Mouse (Mus musculus): ENCODE measurements at regions not wholly inside any gene's neighbourhood (a gene's known extent, or its start where the extent isn't known, plus 50 kb on each side); places are given as distances from the start of the nearest gene placed in this dataset.

DNA sequence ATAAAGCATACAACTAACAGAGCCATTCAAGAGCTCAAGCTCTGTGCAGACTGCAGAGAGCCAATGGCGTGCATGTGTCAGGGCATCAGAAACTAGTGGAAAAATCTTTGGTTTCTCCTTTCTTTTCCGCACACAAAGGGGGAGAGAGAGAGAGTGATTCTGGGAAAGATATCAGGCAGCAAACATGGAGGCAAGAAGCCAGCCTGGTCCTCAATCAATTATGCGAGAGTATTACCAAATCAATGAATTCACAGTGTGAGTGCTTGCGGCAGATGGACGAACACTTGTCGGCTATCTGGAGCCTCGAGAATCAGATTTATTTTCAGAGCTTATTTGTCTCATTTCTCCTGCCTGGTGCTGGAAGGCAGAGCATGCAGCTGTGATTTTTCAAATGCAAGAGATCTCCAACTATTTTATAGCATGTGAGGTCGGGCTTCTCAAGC is 230.6 kb downstream of the Snx10 start:
- no peak for DNase-seq (ENCODE audit: low read depth)

DNA sequence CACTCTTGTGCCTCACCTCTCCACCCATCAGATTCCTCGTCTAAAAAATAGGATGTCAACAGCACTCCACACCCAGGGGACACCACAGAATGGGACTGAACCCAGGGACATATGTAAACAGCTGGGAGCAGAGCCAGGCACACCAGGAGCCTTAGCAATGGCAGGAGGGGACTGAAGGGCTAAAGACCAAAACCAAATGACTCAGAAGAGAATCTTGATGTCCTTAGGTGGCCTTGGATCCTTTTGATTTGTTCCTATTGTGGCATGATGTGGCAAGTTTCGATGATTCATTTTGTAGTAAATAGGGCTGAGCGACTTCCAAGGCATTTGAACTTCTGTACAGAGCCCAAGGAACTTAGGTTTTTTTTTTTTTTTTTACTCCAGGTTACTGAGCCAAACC is 233.4 kb downstream of the Snx10 start:
- peak; percentile 74 for DNase-seq (ENCODE audit: low read depth)

DNA sequence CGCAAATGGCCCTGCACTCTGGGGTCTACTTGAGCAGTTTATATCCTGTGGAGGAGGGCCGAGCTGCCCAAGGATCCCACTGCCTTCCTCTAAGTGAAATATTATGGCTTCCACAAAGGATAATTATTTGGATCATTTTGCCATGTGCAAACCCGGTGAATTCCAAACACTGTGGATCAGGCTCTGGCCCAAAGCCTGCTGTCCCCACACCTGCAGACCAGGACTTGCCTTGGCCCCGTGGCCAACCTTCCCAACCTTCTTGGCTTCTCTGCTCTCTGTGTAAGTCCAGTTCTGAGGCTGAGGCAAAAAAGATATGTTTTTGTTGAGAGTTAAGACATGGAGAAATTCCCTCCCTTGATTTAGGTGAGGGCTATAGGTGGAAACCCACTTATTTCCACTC is 234.0 kb downstream of the Snx10 start:
- DNase-seq (ENCODE audit: low read depth) = no peak

DNA sequence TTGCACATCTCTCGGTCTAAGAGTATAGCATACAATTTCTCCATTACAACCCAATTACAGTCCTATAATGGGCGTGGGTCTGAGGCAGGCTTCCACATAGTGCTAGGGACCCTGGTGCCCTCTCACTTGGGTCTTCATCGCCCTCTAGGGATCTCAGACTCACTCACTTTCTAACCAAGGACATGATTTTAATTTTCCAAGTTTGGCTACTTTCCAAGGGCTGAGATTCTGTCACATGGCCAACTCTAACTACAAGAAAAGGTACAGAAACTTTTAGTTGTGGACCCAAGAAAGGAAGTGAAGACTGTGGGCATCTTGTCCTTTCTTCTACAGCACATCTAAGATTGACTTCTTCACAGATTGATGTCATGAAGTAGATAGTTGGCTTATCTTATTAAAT is 235.1 kb downstream of the Snx10 start:
- no peak for DNase-seq (ENCODE audit: low read depth)

DNA sequence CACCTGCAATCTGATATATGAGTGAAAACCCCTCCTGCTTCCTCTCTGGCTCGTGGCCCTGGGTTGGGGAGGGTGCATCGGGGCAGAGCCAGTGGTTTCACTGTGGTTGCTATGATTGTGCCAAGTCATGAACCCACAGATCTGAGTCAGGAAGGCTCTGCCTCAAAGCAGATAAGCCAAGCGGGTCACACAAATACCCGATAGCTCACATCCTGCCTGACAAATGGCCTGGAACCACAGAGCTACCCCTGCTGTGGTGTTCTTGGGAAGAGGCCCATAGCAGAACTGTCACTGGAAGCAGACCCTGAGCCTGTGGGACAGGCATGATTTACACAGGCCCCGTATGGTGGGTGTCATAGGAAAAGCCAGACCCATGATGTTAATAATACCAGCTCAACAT is 236.7 kb downstream of the Snx10 start:
- peak; percentile 96 for DNase-seq (ENCODE audit: low read depth)

DNA sequence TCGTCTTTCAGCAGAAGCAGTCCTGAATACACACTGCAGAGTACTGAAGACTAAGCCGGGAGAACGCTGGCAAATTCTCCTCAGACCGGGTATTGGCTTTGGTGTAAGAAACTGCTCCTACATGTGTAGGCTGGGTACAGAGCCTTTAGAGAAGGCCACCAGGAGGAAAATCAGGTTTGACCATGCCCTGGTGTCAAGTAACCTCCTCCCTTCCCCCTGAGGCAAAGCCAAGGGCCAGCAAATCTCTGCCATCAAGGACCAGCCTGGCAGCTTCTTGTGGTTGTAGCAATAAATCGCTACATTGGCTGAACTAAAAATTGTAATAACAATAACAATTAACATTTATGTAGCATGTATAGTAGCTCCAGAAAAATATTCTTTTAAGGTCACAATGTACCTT is 237.8 kb downstream of the Snx10 start:
- DNase-seq (ENCODE audit: low read depth) = peak; percentile 31

DNA sequence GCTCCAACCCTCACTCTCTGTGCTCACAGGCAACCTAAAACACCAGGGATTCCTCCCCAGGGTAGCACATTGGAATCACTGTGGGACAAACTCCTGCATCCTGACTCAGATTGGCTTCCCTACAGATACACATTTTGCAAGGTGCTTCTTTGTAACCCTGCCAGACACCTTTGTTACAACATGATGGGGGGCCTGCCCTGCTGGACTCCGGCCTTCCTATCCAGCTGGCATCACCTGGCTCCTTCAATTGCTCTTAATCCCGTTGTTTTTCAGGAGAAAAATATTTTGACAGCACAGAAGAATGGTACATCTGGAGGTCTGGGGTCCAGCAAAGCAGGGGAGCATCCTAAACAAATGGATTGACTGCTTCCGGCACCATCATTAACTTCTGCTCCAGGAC is 242.8 kb downstream of the Snx10 start:
- no peak for DNase-seq (ENCODE audit: low read depth)

DNA sequence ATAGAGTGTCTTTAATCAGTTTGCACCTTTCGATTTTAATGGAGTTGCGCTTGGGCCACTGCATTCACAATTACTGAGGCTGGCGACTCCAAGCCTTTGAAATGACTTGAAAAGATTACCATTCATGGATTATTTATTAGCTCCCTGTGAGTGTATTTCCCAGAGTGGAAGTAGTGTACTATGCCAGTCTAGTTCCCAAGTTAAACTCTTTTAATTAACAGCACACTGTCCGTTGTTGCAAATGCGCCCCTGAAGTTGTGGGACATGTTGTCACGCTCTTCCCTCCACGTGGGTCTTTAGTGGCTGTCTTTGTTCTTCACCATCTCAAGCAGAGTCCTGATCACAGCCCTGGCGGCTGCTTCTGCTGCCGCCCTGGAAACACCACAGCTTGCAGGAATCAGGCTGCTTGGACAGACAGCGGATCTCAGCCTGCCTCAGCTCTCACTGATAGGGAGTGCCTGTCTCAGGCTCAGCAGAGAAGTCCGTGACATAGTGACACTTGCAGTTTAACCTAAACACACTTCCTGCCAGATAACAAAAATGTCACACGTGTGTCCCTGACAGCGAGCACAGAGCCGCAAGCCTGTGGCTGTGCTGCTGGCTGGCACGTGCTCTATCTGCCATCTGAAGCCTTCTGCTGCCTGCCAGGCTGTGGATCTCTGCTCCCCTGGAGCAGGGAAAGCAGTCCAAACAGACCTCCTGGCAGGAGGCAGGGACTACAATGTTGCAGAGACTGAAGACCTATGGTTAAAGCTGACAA is 244.1 kb downstream of the Snx10 start:
- peak; percentile 87 for DNase-seq (ENCODE audit: low read depth)

DNA sequence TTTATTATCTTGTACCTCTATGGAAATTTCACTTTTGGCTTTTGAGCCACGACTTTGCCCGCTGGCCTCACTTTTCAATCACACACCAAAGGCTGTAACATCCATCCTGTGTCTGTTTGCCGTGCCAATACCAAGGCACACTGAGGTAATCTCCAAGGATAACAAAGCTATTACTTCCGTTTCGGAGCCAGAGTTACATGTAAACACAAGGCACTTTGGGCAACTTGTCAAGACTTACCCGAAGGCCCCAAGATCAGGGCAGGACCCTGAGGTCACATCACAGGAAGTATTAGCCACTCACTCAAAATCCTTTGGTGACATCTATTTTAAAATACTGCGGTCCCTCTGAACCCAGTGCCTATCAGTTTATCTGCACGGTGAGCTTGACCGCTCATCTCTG is 241.3 kb downstream of the Skap2 start:
- DNase-seq (ENCODE audit: low read depth) = no peak

DNA sequence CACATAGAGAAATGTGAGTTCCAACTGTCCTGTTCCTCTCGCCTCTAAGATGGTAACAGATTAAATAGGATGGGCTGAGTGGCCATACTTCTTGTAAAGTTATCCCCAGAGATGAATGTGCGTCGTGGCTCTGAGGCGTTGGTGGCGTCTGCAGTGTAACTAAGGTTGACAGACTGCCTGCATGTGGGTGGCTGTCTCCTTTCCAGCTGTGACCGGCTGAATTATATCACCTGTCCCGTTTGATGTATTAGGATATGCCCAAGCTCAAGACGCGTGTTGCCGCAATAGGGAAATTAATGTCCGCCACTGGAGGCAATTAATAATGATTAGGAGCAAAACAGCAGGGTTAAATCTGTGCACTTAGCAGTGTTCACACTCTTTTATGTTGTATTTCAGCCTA is 240.9 kb downstream of the Skap2 start:
- DNase-seq (ENCODE audit: low read depth) = no peak

DNA sequence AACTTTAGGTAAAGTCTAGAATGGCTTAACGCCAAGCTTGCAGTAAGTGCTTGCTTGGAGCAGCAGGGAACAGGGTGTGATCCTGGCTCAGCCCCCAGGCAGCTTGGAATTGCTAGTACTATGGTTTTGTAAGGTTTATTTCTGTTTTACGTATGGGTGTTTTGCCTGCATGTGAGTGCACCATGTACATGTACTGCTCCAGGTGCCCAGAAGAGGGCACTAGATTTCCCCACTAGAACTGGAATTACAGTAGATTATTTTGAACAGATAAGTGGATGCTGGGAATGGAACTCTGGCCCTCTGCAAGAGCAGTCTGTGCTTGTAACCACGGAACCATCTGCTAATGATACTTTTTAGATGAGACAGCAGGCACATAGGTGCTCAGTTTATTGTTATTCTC is 237.6 kb downstream of the Skap2 start:
- DNase-seq (ENCODE audit: low read depth) = peak; percentile 35

DNA sequence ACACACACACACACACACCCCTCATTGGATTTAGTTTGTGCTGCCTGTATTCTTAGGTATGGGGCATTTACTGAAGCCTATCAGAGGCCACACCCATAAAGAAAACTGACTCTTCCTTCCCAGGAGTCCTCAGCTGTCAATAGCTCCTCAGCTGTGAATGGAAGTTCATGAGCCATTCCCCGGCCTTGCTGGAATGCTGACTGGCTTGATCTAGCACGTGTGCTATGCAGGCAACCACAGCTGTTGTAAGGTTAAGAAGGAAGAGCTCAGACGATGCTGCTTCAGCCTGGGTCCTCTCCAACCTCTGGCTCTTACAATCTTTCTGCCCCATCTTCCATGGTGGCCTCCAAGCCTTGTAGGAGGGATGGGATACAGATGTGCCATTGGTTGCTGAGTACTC is 226.7 kb downstream of the Skap2 start:
- DNase-seq (ENCODE audit: low read depth) = no peak

DNA sequence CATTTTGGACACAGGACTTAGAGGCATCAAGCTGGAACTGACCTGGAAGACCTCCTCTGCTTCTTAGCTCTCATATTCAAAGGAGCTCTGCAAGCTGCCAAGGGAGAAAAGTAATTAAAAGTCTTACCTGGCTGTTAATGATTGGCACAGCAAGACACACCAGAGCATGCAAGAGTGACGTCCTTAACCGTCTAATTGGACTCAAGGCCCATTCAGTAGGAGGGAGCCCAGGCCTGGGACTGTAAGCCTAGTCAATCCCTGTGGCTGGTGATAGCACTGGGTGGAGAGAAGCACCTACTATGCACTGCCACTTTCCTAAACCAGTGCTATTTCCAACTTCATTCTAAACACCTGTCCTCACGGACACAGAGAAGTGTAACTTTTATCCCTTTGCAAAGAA is 225.5 kb downstream of the Skap2 start:
- DNase-seq (ENCODE audit: low read depth) = no peak

DNA sequence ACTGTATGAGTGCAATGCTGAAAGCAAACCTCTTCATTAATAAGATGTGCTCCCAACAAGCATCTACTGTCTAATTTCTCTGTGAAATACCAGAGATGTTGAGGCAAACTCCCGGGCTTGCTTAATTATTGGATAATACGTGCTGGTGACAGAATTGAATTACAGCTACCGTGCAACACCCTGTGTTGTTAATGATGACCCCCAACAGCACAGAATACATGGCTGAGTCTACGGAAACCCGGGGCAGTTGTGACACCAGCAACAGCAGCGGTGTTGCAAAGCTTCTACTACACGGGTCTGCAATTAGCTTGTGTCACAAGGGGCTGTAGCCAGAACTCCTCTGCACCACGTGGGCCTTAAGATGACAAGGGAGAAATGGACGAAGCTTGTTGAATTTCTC is 224.2 kb downstream of the Skap2 start:
- DNase-seq (ENCODE audit: low read depth) = no peak

DNA sequence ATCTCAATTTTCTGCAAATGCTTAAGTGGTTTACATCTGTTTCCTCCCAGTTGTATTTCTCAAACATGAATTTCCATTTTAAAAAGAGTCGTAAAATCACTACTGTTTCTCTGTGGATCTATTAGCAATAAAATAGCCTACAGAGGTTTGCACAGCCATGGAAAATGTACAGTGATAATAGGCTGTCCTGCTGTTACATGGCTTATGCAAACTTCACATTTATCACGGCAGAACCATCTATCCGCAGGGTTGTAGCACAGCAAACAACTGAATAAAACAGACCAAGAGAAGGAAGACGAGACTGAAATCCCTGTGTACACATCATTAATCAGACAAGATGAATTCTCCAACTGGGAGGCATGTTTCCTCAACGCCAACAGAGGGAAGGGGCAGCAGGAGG is 222.1 kb downstream of the Skap2 start:
- DNase-seq (ENCODE audit: low read depth) = no peak

DNA sequence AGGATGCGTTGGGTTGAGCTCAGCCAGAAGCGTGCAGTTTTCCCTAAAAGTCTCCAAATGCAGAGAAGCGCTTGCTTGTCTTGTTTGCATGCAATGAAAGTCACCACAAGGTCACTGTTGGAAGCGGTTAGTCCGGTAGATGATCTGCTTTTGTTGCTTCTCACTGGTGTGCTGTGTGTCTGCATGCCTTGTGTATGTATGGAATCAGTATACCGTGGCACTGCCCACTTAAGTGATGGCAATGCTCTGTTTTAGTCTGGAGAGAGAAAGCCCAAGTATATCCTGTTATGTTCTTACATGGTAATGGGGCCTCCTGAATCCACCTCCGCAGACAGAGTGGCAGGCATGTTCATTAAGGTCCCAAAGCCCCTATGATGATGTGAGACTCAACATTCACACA is 221.7 kb downstream of the Skap2 start:
- DNase-seq (ENCODE audit: low read depth) = no peak

DNA sequence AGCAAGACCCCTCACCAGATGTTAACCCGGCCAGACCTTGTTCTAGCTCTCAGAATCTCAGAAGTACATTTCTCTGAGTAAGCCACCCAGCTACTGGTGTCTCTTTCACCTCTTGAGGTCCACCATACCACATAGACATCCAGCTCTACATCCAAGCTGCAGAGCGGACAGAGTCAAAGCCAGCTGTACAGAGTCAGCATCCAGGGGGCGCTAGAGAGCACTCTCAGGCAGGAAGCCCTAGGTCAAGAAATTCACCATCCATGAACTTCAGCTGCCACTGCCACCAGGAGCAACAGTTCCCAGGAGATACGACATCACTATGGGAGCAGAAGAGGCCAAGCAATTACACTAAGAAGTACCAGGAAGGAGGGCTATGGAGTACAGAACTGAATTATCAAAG is 217.0 kb downstream of the Skap2 start:
- DNase-seq (ENCODE audit: low read depth) = peak; percentile 40

DNA sequence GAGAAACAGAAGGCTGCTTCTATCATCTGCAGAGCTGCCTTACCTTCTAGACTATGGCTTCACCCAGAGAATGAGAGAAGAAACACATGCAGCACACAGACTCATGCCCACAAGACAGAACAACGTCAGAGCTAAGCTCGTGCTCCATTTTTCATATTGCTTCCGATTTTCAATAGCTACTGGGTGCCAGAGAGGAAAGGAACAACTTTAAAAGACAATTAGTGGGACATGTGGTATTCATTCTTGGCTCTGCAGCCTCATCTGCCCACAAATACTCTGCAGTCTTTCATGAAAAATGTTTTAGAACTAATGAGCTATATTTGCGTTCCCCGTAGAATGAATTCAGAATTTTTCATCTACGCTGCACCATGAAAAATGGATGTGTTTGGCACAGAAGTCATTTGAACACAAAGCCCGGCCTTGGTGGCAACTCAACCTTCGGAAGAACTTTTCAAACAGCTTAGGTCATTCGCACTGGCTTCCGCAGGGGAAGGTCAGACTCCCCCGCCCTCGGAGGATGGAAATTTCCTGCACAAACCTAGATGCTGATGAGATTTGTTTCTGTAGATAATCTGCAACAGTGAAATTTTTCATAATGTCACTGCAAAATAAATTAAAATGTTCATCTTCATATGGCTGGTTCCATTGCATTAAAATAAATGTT is 213.6 kb downstream of the Skap2 start:
- DNase-seq (ENCODE audit: low read depth) = no peak

DNA sequence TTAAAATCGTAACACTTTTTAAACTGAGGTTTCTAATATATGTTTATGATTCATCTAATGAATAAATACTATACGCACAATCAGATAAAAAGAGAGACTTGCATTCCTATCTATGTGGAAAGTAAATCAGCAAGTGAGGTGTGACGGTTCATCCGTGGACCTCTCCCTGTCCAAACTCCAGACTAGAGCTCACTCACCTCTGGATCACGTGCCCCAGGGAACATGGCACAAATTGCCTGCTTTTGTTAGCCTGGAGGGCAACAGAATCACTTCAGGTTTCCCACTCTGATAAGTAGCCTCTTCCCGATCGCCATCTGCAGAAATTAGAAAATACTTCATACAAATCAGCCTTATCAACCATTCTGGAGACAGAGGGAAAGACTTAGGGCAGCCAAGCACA is 206.7 kb downstream of the Skap2 start:
- no peak for DNase-seq (ENCODE audit: low read depth)

All from 416B (cell line).